Mouse (Mus musculus) adrenal gland, adult 8-10 months (tissue): ENCODE data around the gene Stoml2. TPM values are rescaled to one million over a fixed set of nuclear protein-coding genes. Genes with fewer than 3 reads are reported as not detected.

Experiments
- DNase-seq: peaks from one replicate; pipeline ENCODE4 v3.0.0; 2022
- total RNA-seq, 4 experiments: library from RNA; stranded (reverse); gene quantifications; 2 replicates each; pipeline ENCODE4 v1.2.4; 2022

Gene Stoml2
- 100 to 1,000 TPM; 204 to 262 (median 242) TPM for total RNA-seq

- DNase-seq, result peak; percentile 93
These were observed at the start of gene Stoml2 for GRCm38 (mm10) chr4:43031237-43031995. Stoml2 (minus strand) TSS chr4:43031710.

- no peak for DNase-seq
These were observed 46.7 kb upstream of the Stoml2 start for GRCm38 (mm10) chr4:43078071-43078718.

- no peak for DNase-seq
These were observed 43.4 kb upstream of the Stoml2 start for GRCm38 (mm10) chr4:43074923-43075322.

- DNase-seq, result no peak
These were observed 34.0 kb upstream of the Stoml2 start for GRCm38 (mm10) chr4:43065471-43065870.

GRCm38 (mm10) chr4:43060286-43060685 lies 28.8 kb upstream of the Stoml2 start:
- no peak for DNase-seq

GRCm38 (mm10) chr4:43059697-43060096 lies 28.2 kb upstream of the Stoml2 start:
- DNase-seq, result no peak

GRCm38 (mm10) chr4:43058753-43059654 lies 27.5 kb upstream of the Stoml2 start, which contains the start of gene Unc13b:
Unc13b (plus strand) TSS chr4:43058953.
- DNase-seq, result peak; percentile 92

- DNase-seq, result no peak
These were observed 26.9 kb upstream of the Stoml2 start for GRCm38 (mm10) chr4:43058392-43058752.

GRCm38 (mm10) chr4:43057654-43058053 lies 26.1 kb upstream of the Stoml2 start:
- no peak for DNase-seq

GRCm38 (mm10) chr4:43052627-43053026 lies 21.1 kb upstream of the Stoml2 start:
- no peak for DNase-seq

- DNase-seq, result peak; percentile 73
These were observed 15.7 kb upstream of the Stoml2 start for GRCm38 (mm10) chr4:43047231-43047630.

GRCm38 (mm10) chr4:43046607-43047006 lies 15.1 kb upstream of the Stoml2 start:
- no peak for DNase-seq

GRCm38 (mm10) chr4:43045659-43046302 lies 14.3 kb upstream of the Stoml2 start, which contains the start of gene Fam214b:
Fam214b (minus strand) TSS chr4:43046220.
- peak; percentile 99 for DNase-seq

GRCm38 (mm10) chr4:43045285-43045658 lies 13.8 kb upstream of the Stoml2 start:
- no peak for DNase-seq

- no peak for DNase-seq
These were observed 13.2 kb upstream of the Stoml2 start for GRCm38 (mm10) chr4:43044673-43045072.

- peak; percentile 67 for DNase-seq
These were observed 12.3 kb upstream of the Stoml2 start for GRCm38 (mm10) chr4:43043644-43044357.

GRCm38 (mm10) chr4:43040881-43041547 lies 9.5 kb upstream of the Stoml2 start:
- no peak for DNase-seq

GRCm38 (mm10) chr4:43040114-43040572 lies 8.6 kb upstream of the Stoml2 start:
- peak; percentile 97 for DNase-seq

- DNase-seq, result no peak
These were observed 8.1 kb upstream of the Stoml2 start for GRCm38 (mm10) chr4:43039609-43040008.

- DNase-seq, result peak; percentile 88
These were observed 7.3 kb upstream of the Stoml2 start for GRCm38 (mm10) chr4:43038567-43039495.
